Mouse (Mus musculus) c-Kit-negative CD71-positive TER-119-positive erythroid progenitor cells, embryonic 14.5 days (primary cell): ENCODE measurements around the gene Nkx1-2.
A peak's percentile ranks its signal among the peaks of the same experiment; 100 is the strongest.

ENCODE experiments used
- DNase-seq: peaks from one replicate; pipeline ENCODE4 v3.0.0-alpha.2; 2013; ENCODE audit warnings: low read depth, low spot score

Gene Nkx1-2

DNA sequence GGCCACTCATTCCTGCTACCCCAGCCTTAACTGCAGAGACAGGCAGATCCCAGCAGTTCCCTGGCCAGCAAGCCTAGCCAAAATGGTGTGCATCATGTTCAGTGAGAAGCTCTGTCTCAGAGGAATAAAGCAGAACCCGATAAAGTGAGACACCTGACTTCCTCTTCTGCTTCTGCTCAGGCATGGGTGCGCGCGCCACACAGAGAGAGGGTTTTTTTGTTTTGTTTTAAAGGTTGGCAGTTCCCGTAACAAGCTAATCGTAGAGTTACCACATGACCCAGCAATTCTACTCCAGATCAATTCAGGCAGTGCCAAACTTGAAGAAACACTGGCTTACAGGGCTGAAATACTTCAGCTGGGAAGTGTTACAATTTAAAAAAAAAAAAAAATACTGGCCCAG is 30.6 kb downstream of the Nkx1-2 start:
- no peak for DNase-seq

DNA sequence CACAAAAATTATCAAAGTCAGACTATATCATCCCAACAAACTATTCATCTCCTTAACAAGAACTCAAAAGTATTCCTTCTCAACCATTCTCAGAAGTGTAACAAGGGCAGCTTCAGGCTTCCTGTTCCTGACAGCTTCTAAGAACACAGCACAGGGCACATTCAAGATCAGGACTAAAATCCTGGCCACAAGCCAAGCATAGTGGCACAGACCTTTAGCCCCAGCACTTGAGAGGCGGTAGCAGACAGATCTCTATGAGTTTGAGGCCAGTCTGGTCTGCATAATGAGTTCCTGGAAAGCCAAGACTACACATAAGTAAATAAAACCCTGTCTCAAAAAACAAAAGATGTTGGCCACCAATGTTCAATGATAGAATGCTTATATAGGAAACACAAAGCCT is 33.6 kb downstream of the Nkx1-2 start:
- DNase-seq: no peak

DNA sequence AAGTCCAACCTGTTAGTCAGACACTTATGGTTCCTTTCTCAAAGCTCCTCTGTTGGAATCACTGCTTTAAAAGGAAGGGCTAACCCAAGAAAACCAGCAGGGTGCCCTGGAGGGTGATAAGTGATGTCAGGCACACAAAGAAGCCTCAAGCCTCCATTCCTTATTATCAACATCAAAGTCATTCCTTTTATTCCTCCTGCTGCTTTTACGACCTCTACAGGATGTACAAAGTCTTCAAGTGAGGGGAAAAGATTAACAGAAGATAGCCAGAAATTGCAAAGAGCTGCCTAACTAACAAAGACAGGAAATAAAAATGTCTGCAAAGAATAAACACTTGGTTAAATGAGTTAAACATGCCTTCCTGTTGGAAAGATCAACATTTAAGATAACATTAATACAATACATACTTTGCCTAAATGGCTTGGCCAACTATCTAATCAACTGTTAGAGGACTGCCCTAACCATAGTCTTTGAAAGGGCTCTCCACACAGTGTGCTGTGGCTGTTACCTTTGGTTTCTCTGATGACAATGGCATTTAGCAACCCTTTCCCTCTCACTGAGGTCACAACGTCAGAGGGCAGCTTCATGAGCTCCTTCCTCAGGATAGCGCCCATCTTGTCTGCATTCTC is 40.2 kb downstream of the Nkx1-2 start:
- DNase-seq: no peak

DNA sequence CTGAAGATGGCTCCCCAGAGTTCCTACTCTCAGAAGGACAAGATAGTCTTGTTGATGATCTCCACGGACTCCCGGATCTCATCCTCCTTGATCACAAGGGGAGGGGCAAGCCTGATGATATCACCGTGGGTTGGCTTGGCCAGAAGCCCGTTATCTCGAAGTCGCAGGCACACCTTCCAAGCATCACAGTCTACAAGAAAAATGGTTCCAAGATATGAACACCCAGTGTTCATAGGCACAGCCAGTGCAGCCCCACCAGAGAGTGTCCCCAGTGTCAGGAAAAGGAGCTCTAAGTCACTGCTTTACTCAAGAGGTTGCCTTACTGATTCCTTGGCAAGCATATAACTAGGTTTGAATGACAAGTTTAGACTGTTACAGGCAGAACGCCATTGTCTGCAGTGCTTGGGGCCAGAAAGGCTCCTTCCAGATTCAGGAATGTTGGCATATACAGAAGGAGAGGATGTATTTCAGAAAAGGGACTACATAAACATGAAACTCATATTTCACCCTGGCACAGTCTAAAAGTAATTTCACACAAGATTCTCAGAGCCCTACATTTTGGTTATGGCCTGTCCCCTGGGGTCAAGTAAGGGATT is 41.2 kb downstream of the Nkx1-2 start:
- no peak for DNase-seq

DNA sequence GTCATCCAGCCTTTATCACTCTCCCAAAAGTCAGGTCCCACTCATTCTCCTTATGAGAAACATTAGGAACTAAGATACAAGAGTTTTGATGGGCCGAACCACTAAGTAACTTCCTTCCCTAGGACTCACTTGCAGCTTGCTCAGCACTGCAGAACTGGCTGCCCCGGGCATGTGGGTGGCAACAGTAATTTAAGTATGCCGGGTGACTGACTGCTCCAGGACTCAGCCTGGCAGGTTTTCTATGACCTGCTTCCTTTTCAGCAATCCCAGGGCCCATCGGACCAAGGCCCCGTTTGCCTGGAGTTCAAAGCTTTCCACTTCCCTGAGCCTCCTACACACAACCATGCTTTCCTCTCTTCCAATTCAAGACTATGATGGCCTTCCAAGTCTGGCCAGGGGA is 42.9 kb downstream of the Nkx1-2 start:
- no peak for DNase-seq

DNA sequence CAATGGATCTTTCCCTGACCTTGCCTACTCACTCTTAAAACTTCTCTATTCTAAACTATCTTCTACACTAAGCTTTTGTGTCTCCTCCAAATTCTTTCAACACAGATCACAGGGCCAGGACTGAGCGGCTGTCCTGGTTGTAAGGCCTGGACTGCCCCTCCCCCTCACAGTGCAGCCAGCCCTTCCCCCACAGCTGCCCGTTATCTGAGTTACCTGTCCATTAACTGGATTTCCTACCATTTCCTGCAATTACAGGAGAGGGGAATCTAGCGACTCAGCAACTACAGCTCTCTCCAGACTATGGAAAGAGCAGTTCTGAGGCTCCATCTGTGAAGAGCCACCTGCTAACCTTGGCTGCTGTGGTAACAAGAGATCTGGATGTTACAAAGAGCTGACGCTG is 43.5 kb downstream of the Nkx1-2 start:
- DNase-seq: no peak

DNA sequence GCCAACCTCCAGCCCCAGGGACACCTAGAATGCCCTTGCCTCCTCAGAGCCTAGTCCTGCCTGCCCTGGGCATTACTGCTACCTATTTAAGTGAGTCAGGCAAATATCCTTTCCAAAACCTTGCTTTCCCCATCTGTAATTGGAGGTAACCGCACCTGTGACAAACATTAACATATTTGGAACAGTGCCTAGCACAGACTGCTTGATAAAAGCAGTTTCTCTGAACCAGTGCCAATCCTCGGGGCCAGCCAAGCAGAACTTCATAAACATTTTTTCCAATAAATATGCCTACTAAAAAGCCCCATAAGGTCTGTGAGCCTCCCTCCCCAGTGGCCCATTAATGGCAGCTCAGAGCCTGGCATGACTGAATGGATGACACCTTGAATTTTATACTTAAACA is 45.3 kb downstream of the Nkx1-2 start:
- DNase-seq: no peak

DNA sequence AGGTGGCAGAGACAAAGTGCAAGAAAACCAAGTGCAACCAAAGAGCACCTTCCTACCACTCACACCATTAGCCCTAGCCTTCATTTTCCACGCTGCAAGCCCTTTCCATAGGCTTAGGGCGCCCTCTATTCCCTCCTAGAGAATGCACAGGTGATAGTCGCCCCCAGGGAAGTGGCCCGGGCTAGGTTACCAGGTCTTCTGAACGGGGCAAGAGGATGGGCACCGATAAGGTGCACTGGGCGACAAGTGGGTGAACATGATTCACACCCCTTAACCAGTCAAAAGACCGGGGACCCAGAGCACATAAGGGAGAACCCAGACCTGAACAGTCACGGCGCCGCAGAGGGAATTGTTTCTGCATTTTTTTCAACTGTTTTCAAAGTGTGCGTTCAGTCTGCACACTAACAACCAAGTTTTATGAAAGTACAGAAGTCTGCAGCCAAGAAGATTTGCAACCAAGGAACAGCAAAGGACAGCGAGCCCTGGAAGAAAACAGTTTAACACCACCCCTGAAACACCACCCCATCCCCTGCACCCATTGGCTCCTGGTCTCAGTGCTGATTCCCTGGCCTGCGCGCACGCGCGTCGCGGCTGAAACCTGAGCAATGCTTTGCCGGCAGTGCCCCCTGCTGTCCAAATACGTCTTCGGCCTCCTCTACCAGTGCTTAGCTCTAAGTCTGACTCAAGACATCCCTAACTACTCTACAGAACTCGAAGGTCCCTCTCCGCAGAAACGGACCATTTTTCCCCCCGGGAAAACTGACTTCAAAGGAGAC is 47.9 kb downstream of the Nkx1-2 start:
- DNase-seq: peak; percentile 62

DNA sequence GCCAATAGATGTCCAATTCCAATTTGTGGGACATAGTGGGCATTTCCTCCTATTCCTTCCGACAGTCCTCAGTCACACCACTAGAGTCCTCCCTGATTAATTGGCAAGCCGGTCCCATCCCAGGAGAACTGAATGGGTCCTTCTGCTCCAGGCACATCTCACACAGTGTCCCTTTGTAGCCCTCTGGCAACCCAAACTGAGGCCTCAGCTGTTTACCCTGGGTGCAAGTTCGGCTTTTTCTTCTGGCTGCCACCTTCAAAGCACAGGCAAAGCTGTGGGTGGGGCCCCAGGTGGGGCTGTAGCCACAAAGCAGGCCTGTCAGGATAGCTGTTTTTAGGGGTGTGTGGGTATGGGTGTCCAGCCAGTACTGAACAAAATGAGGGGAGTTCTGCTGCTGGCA is 52.3 kb downstream of the Nkx1-2 start:
- DNase-seq: no peak
